8 mouse cellular contexts compared by ENCODE assay signal in genomic region chr11:109362463-109363190, GRCm38 (mm10). TPM values are rescaled to one million over a fixed set of nuclear protein-coding genes. Genes with fewer than 3 reads are reported as not detected.
A peak's percentile ranks its signal among the peaks of the same experiment; 100 is the strongest.
DNase-seq lines count a peak whose midpoint lies in the region; ATAC-seq and TF ChIP-seq lines count a peak whose summit lies in the region.

Gna13 (plus strand) TSS chr11:109362831.

- H3K4me1 ChIP-seq in MEL (ENCODE audit: control insufficient read depth in 1 of 2, insufficient read depth in 2 of 2, low read length in 2 of 2), result peaks cover 26 to 34% of the 10 kb centered on the region in 2 experiments
- peaks cover 29% of the 10 kb centered on the region for H3K4me1 ChIP-seq in cerebellum, adult 2 months (ENCODE audit: control insufficient read depth, insufficient read depth, low read length)
- H3K4me1 ChIP-seq in lung, embryonic 16.5 days (replicated peaks; ENCODE audit: control insufficient read depth, insufficient read depth, low read length), result peaks cover 64% of the 10 kb centered on the region

- no peak for TF ChIP-seq CTCF in MEL (IDR thresholded peaks at IDR 0.05 in 2 of 3, conservative IDR thresholded peaks at IDR 0.05 in 1 of 3; ENCODE audit: control insufficient read depth in 1 of 3, insufficient read depth in 1 of 3, low read depth in 2 of 3, low read length in 3 of 3, poor library complexity in 1 of 3, severe bottlenecking in 1 of 3)
- TF ChIP-seq CTCF in cerebellum, adult 2 months (IDR thresholded peaks at IDR 0.05; ENCODE audit: borderline replicate concordance, insufficient read depth, low read depth, low read length), result no peak

- peaks cover 46% of the 10 kb centered on the region for H3K79me2 ChIP-seq in MEL (ENCODE audit: control insufficient read depth, insufficient read depth, low read length, poor library complexity)

- peak; percentile 50 to 76; a peak in 1 of 4 replicates for TF ChIP-seq POLR2A in MEL (IDR thresholded peaks at IDR 0.05; ENCODE audit: control insufficient read depth in 1 of 2, insufficient read depth in 1 of 2, low read depth in 1 of 2, low read length in 2 of 2, poor library complexity in 1 of 2)
- TF ChIP-seq POLR2A in cerebellum, adult 2 months (IDR thresholded peaks at IDR 0.05; ENCODE audit: borderline replicate concordance, insufficient read depth, low read length), result peak; percentile 82

- DNase-seq in MEL (ENCODE audit: low read depth, low spot score), result peak; percentile 95
- peak; percentile 93 for DNase-seq in cerebellum, adult 2 months
- peak; percentile 95 for DNase-seq in forelimb bud, embryonic 11.5 days (ENCODE audit: low read depth, low spot score)
- peak; percentile 72 for DNase-seq in layer of hippocampus, adult 9-10 months (ENCODE audit: low spot score)
- DNase-seq in ovary, postnatal 10 days (ENCODE audit: low spot score), result peak; percentile 75
- DNase-seq in thymus, postnatal 10 days (ENCODE audit: low spot score in 2 of 2), result peak; percentile 83 to 85

- peaks cover 16 to 38% of the 10 kb centered on the region in 2 experiments for H3K36me3 ChIP-seq in MEL (ENCODE audit: control insufficient read depth in 1 of 2, insufficient read depth in 2 of 2, low read length in 2 of 2)
- peaks cover 13% of the 10 kb centered on the region for H3K36me3 ChIP-seq in lung, embryonic 16.5 days (ENCODE audit: control insufficient read depth, insufficient read depth, low read length)

- TF ChIP-seq EP300 in MEL (IDR thresholded peaks at IDR 0.05; ENCODE audit: low read depth in 1 of 2, low read length in 2 of 2), result 0 out of 4 replicates have a peak, but pooled peaks of 1 of the 2 experiments have one; percentile 19

- H3K4me2 ChIP-seq in lung, embryonic 16.5 days (ENCODE audit: low read depth, low read length), result peak within 1 kb of the TSS; percentile 89

- peak; percentile 47 to 50 for ATAC-seq in hematopoietic stem cell, adult 5-6 weeks (replicated peaks in 1 of 2; ENCODE audit: insufficient read depth in 1 of 2, low FRiP score in 2 of 2, low TSS enrichment in 1 of 2, low read depth in 1 of 2, poor library complexity in 2 of 2, severe bottlenecking in 2 of 2)
- ATAC-seq in lung, embryonic 16.5 days (ENCODE audit: low read depth), result peak; percentile 85

- peak within 1 kb of the TSS; percentile 93 for H3K27ac ChIP-seq in MEL (ENCODE audit: control insufficient read depth, low read depth, low read length)
- H3K27ac ChIP-seq in cerebellum, adult 2 months (ENCODE audit: insufficient read depth, low read length), result peak within 1 kb of the TSS; percentile 99
- H3K27ac ChIP-seq in lung, embryonic 16.5 days (ENCODE audit: low read length), result peak within 1 kb of the TSS; percentile 98

- H3K27me3 ChIP-seq in MEL (ENCODE audit: control insufficient read depth in 1 of 2, insufficient read depth in 2 of 2, low read length in 2 of 2), result no peaks in the 10 kb centered on the region
- H3K27me3 ChIP-seq in cerebellum, adult 2 months (ENCODE audit: control insufficient read depth, insufficient read depth, low read length), result no peaks in the 10 kb centered on the region
- no peaks in the 10 kb centered on the region for H3K27me3 ChIP-seq in lung, embryonic 16.5 days (ENCODE audit: control insufficient read depth, insufficient read depth, low read depth, low read length)

- WGBS in cerebellum, adult 2 months, result under 1% methylated on average over 57 of the region's 89 CpGs
- WGBS in lung, embryonic 16.5 days, result under 1% methylated on average over 48 of the region's 89 CpGs

- peak within 1 kb of the TSS; percentile 94 for H3K9ac ChIP-seq in MEL (ENCODE audit: control insufficient read depth, low read depth, low read length, poor library complexity, severe bottlenecking)
- H3K9ac ChIP-seq in lung, embryonic 16.5 days (ENCODE audit: low read length), result peak within 1 kb of the TSS; percentile 94

- TF ChIP-seq RAD21 in MEL (IDR thresholded peaks at IDR 0.05; ENCODE audit: low read depth, low read length), result no peak

- peak within 1 kb of the TSS; percentile 96 to 97 for H3K4me3 ChIP-seq in MEL (ENCODE audit: control insufficient read depth in 1 of 2, insufficient read depth in 1 of 2, low read depth in 2 of 2, low read length in 2 of 2)
- H3K4me3 ChIP-seq in cerebellum, adult 2 months (replicated peaks; ENCODE audit: insufficient read depth, low read depth, low read length), result peak within 1 kb of the TSS; percentile 100
- peak within 1 kb of the TSS; percentile 88 for H3K4me3 ChIP-seq in lung, embryonic 16.5 days (ENCODE audit: low read length)

- no peaks in the 10 kb centered on the region for H3K9me3 ChIP-seq in MEL (replicated peaks; ENCODE audit: insufficient read depth, low read length)
- no peaks in the 10 kb centered on the region for H3K9me3 ChIP-seq in lung, embryonic 16.5 days (ENCODE audit: control insufficient read depth, low read length)

TF ChIP-seq in MEL, 35 proteins besides CTCF, POLR2A, EP300 and RAD21:
- TF ChIP-seq TCF12 (IDR thresholded peaks at IDR 0.05; ENCODE audit: low read depth, low read length) (peak; percentile 25; the same call in 1 of the 2 replicates), GABPA (IDR thresholded peaks at IDR 0.05; ENCODE audit: low read depth, low read length) (no peak), ZMIZ1 (IDR thresholded peaks at IDR 0.05; ENCODE audit: low read depth, low read length) (peak; percentile 39; the same call in 1 of the 2 replicates), USF2 (IDR thresholded peaks at IDR 0.05; ENCODE audit: borderline replicate concordance in 1 of 2, insufficient read depth in 1 of 2, low read depth in 1 of 2, low read length in 2 of 2) (peak; percentile 60 to 93; a peak in 3 of 4 replicates), NELFE (IDR thresholded peaks at IDR 0.05; ENCODE audit: low read depth, low read length) (peak; percentile 67), CHD1 (IDR thresholded peaks at IDR 0.05; ENCODE audit: low read depth, low read length) (peak; percentile 35; the same call in 1 of the 2 replicates), MXI1 (IDR thresholded peaks at IDR 0.05; ENCODE audit: low read depth, low read length) (peak; percentile 71), ETS1 (IDR thresholded peaks at IDR 0.05; ENCODE audit: low read depth, low read length) (0 out of 2 replicates have a peak, but pooled peaks have one; percentile 8), HCFC1 (IDR thresholded peaks at IDR 0.05; ENCODE audit: low read depth, low read length) (peak; percentile 42; the same call in 1 of the 2 replicates), SIN3A (IDR thresholded peaks at IDR 0.05; ENCODE audit: low read length) (no peak; the same call in 1 of the 2 replicates), USF1 (IDR thresholded peaks at IDR 0.05; ENCODE audit: low read depth, low read length) (peak; percentile 98), MYC (IDR thresholded peaks at IDR 0.05; ENCODE audit: low read depth, low read length) (peak; percentile 36), RCOR1 (IDR thresholded peaks at IDR 0.05; ENCODE audit: low read depth, low read length) (no peak), MAX (IDR thresholded peaks at IDR 0.05; ENCODE audit: low read length) (peak; percentile 93), ZNF384 (IDR thresholded peaks at IDR 0.05; ENCODE audit: low read depth, low read length) (no peak), UBTF (IDR thresholded peaks at IDR 0.05; ENCODE audit: borderline replicate concordance, insufficient read depth, low read depth, low read length) (peak; percentile 44; the same call in 1 of the 2 replicates), POLR2AphosphoS2 (IDR thresholded peaks at IDR 0.05; ENCODE audit: low read length) (0 out of 2 replicates have a peak, but pooled peaks have one; percentile 51), MAZ (IDR thresholded peaks at IDR 0.05; ENCODE audit: low read depth, low read length) (peak; percentile 82; the same call in 1 of the 2 replicates), NRF1 (IDR thresholded peaks at IDR 0.05; ENCODE audit: insufficient read depth, low read depth, low read length, poor library complexity, severe bottlenecking) (peak; percentile 60), BHLHE40 (IDR thresholded peaks at IDR 0.05; ENCODE audit: borderline replicate concordance, low read depth, low read length) (peak; percentile 56; the same call in 1 of the 2 replicates)

RNA-seq across cellular contexts. Expression of gene Gna13, which starts in this region (rescaled TPM):
- total RNA-seq in MEL (2012; rRNA removed), result 56.6 and 57.0 TPM in 2 replicates
- 100 to 1,000 TPM in 1 of 2 experiments, 10 to 100 TPM in 1; 51.0 to 102 TPM for polyA plus RNA-seq in MEL (2012; ENCODE audit: insufficient read depth in 1 of 2, insufficient read length in 2 of 2, low read depth in 1 of 2, low replicate concordance in 2 of 2, missing spikeins in 1 of 2)
- 35.6 and 37.5 TPM in 2 replicates for polyA plus RNA-seq in cerebellum, adult 2 months (2012; rRNA removed)
- 62.2 and 64.9 TPM in 2 replicates for total RNA-seq in hematopoietic stem cell, adult 5-6 weeks (2017)
- polyA plus RNA-seq in lung, embryonic 16.5 days (2015; fragmentation: Nextera tagmentation; extraction: Ambion mirVana), result 28.3 and 28.9 TPM in 2 replicates

Comparison
In these comparisons a context has a peak if more than half of its experiments do, and no peak if none do; other contexts are left out.
1. Peak in every context shown above with its lines: DNase-seq, ATAC-seq, H3K4me3 ChIP-seq and H3K27ac ChIP-seq.